Mouse (Mus musculus) heart, postnatal 25 days (tissue): Measurements from ENCODE around the gene Inppl1. TPM values are rescaled to one million over a fixed set of nuclear protein-coding genes. Genes with fewer than 3 reads are reported as not detected.

Source experiments
- DNase-seq: peaks from one replicate; pipeline ENCODE4 v3.0.0; 2022; ENCODE audit warnings: low spot score
- intact Hi-C: fragments of 180-260 bp; cut with DNase I; formaldehyde crosslinking; loops from one replicate; pipeline ENCODE4 v1.15.1; 2025
- microRNA-seq: library from miRNA; unstranded; fragments of <30 nt; microRNA quantifications from one replicate; pipeline ENCODE4 v1.2.0, GENCODE M21; 2022
- total RNA-seq, 2 experiments: library from RNA; stranded (reverse); gene quantifications; 2 replicates each; pipeline ENCODE4 v1.2.3; 2021

Gene Inppl1
- total RNA-seq, 2 experiments from 2014 or later: 145 to 148 TPM

GRCm38 (mm10) chr7:101817861-101818401 lies 20.1 kb downstream of the Inppl1 start, which contains the start of gene Phox2a:
TSS of gene Phox2a (plus strand) at chr7:101818313.
- DNase-seq: no peak
- intact Hi-C loops: no loop called here

GRCm38 (mm10) chr7:101777053-101777452 lies 61.0 kb downstream of the Inppl1 start:
- no peak for DNase-seq
- intact Hi-C loops: no loop called here

GRCm38 (mm10) chr7:101772687-101773086 lies 65.3 kb downstream of the Inppl1 start:
- intact Hi-C loops: no loop called here
- no peak for DNase-seq

Small RNAs within 50 kb of the gene (microRNA-seq; reads per million reads assigned to microRNA genes)
- gene Gm22655: not detected

Other genes with a start within 250 kb of the Inppl1 start
- gene Clpb, start 174.6 kb downstream of the Inppl1 start, total RNA-seq: 10 to 100 TPM; 59.7 to 62.6 TPM
- gene Phox2a, start 19.9 kb downstream of the Inppl1 start, total RNA-seq: under 1 TPM; 0.26 to 0.42 TPM
- 1 to 10 TPM; 5.5 to 6.8 TPM for gene Folr2, start 19.0 kb upstream of the Inppl1 start, total RNA-seq
- gene Anapc15, start 25.5 kb upstream of the Inppl1 start, total RNA-seq: 10 to 100 TPM; 16.5 to 17.9 TPM
- under 1 TPM; 0.26 to 0.59 TPM for gene Folr1, start 32.6 kb upstream of the Inppl1 start, total RNA-seq
- 100 to 1,000 TPM; 105 to 111 TPM for gene Lamtor1, start 67.7 kb upstream of the Inppl1 start, total RNA-seq
- gene Tomt, start 68.1 kb upstream of the Inppl1 start, total RNA-seq: not detected
- gene Lrrc51, start 95.7 kb upstream of the Inppl1 start, total RNA-seq: 1 to 10 TPM; 3.3 to 4.1 TPM
- gene Numa1, start 95.9 kb upstream of the Inppl1 start, total RNA-seq: 10 to 100 TPM; 88.4 to 93.0 TPM
- 1 to 10 TPM; 6.5 to 6.8 TPM for gene Il18bp, start 180.5 kb upstream of the Inppl1 start, total RNA-seq
- 10 to 100 TPM; 20.9 to 22.8 TPM for gene Rnf121, start 227.2 kb upstream of the Inppl1 start, total RNA-seq
- gene Xndc1, start 227.3 kb upstream of the Inppl1 start, total RNA-seq: 1 to 10 TPM; 9.4 to 9.6 TPM
- gene Xntrpc, start 227.5 kb upstream of the Inppl1 start, total RNA-seq: under 1 TPM; 0.91 to 0.92 TPM
- gene Trpc2, start 244.9 kb upstream of the Inppl1 start, total RNA-seq: under 1 TPM; 0.11 to 0.47 TPM